Mouse (Mus musculus): ENCODE results near the gene Fam111a. TPM values are rescaled to one million over a fixed set of nuclear protein-coding genes. Genes with fewer than 3 reads are reported as not detected.
A peak's percentile ranks its signal among the peaks of the same experiment; 100 is the strongest.

The Fam111a gene
- polyA plus RNA-seq, 1 experiment from 2014 or later = 9.5 TPM

- Histone ChIP-seq H3K4me3 (replicated peaks) (no peak overlapping the region), H3K9ac (replicated peaks) (no peak overlapping the region), H3K27me3 (no peaks in the 10 kb centered on the region), H3K4me1 (replicated peaks) (no peaks in the 10 kb centered on the region), H3K4me2 (replicated peaks) (no peak overlapping the region), H3K36me3 (no peaks in the 10 kb centered on the region), H3K9me3 (no peaks in the 10 kb centered on the region), H3K27ac (no peak overlapping the region)
- ATAC-seq = no peak
- 68% methylated on average over 4 of the region's 4 CpGs for WGBS
Measured at GRCm38 (mm10) chr19:12567011-12567410, 21.5 kb downstream of the Fam111a start.

- Histone ChIP-seq H3K9me3 (no peaks in the 10 kb centered on the region), H3K27me3 (no peaks in the 10 kb centered on the region), H3K36me3 (no peaks in the 10 kb centered on the region), H3K4me1 (replicated peaks) (peaks cover 13% of the 10 kb centered on the region), H3K9ac (replicated peaks) (no peak overlapping the region), H3K4me3 (replicated peaks) (no peak overlapping the region), H3K27ac (no peak overlapping the region), H3K4me2 (replicated peaks) (no peak overlapping the region)
- WGBS = 69% methylated on average over 2 of the region's 2 CpGs
- ATAC-seq = no peak
Measured at GRCm38 (mm10) chr19:12570866-12571265, 25.3 kb downstream of the Fam111a start.

GRCm38 (mm10) chr19:12571687-12572086, 26.1 kb downstream of the Fam111a start:
- Histone ChIP-seq H3K4me2 (replicated peaks) (no peak overlapping the region), H3K27me3 (no peaks in the 10 kb centered on the region), H3K9me3 (no peaks in the 10 kb centered on the region), H3K36me3 (no peaks in the 10 kb centered on the region), H3K9ac (replicated peaks) (no peak overlapping the region), H3K27ac (no peak overlapping the region), H3K4me1 (replicated peaks) (peaks cover 13% of the 10 kb centered on the region), H3K4me3 (replicated peaks) (no peak overlapping the region)
- WGBS = 91% methylated on average over 1 of the region's 1 CpGs
- no peak for ATAC-seq

GRCm38 (mm10) chr19:12572614-12573265, 27.2 kb downstream of the Fam111a start:
- no peaks in the 10 kb centered on the region; the same call in 1 of the 2 replicates for H3K36me3 ChIP-seq
- ATAC-seq = peak; percentile 80
- H3K4me1 ChIP-seq (replicated peaks) = peaks cover 13% of the 10 kb centered on the region
- H3K9ac ChIP-seq (replicated peaks) = peak overlapping the region; percentile 56; the same call in 1 of the 2 replicates
- H3K27me3 ChIP-seq = no peaks in the 10 kb centered on the region
- 100% methylated on average over 1 of the region's 1 CpGs for WGBS
- peak overlapping the region; percentile 60 for H3K4me2 ChIP-seq (replicated peaks)
- peak overlapping the region; percentile 40 for H3K4me3 ChIP-seq (replicated peaks)
- H3K27ac ChIP-seq = no peak overlapping the region
- H3K9me3 ChIP-seq = no peaks in the 10 kb centered on the region

GRCm38 (mm10) chr19:12573266-12574011, 27.9 kb downstream of the Fam111a start:
- no peaks in the 10 kb centered on the region; the same call in 1 of the 2 replicates for H3K36me3 ChIP-seq
- peak overlapping the region; percentile 60 for H3K4me2 ChIP-seq (replicated peaks)
- peak; percentile 100 for ATAC-seq
- no peak overlapping the region for H3K27ac ChIP-seq
- H3K9me3 ChIP-seq = no peaks in the 10 kb centered on the region
- peak overlapping the region; percentile 40 for H3K4me3 ChIP-seq (replicated peaks)
- H3K27me3 ChIP-seq = no peaks in the 10 kb centered on the region
- H3K9ac ChIP-seq (replicated peaks) = peak overlapping the region; percentile 56
- 6% methylated on average over 14 of the region's 14 CpGs for WGBS
- peaks cover 13% of the 10 kb centered on the region for H3K4me1 ChIP-seq (replicated peaks)

GRCm38 (mm10) chr19:12574012-12574407, 28.5 kb downstream of the Fam111a start:
- no peak overlapping the region for H3K27ac ChIP-seq
- peak overlapping the region; percentile 40 for H3K4me3 ChIP-seq (replicated peaks)
- H3K4me1 ChIP-seq (replicated peaks) = peaks cover 13% of the 10 kb centered on the region
- WGBS = 15% methylated on average over 5 of the region's 5 CpGs
- H3K27me3 ChIP-seq = no peaks in the 10 kb centered on the region
- no peaks in the 10 kb centered on the region; the same call in 1 of the 2 replicates for H3K36me3 ChIP-seq
- ATAC-seq = no peak; the same call in 1 of the 2 replicates
- no peaks in the 10 kb centered on the region for H3K9me3 ChIP-seq
- peak overlapping the region; percentile 60 for H3K4me2 ChIP-seq (replicated peaks)
- H3K9ac ChIP-seq (replicated peaks) = peak overlapping the region; percentile 56

- Histone ChIP-seq H3K4me3 (replicated peaks) (no peak overlapping the region), H3K4me1 (replicated peaks) (peaks cover 13% of the 10 kb centered on the region), H3K9me3 (no peaks in the 10 kb centered on the region), H3K27ac (no peak overlapping the region), H3K27me3 (no peaks in the 10 kb centered on the region), H3K4me2 (replicated peaks) (no peak overlapping the region), H3K36me3 (no peaks in the 10 kb centered on the region; the same call in 1 of the 2 replicates), H3K9ac (replicated peaks) (no peak overlapping the region)
- WGBS = 96% methylated on average over 7 of the region's 7 CpGs
- no peak for ATAC-seq
Measured at GRCm38 (mm10) chr19:12575107-12575506, 29.6 kb downstream of the Fam111a start.

GRCm38 (mm10) chr19:12575514-12575913, 30.0 kb downstream of the Fam111a start:
- Histone ChIP-seq H3K27me3 (no peaks in the 10 kb centered on the region), H3K27ac (no peak overlapping the region), H3K36me3 (no peaks in the 10 kb centered on the region; the same call in 1 of the 2 replicates), H3K4me2 (replicated peaks) (no peak overlapping the region), H3K4me1 (replicated peaks) (peaks cover 13% of the 10 kb centered on the region), H3K4me3 (replicated peaks) (no peak overlapping the region), H3K9me3 (no peaks in the 10 kb centered on the region), H3K9ac (replicated peaks) (no peak overlapping the region)
- no peak for ATAC-seq
- WGBS = 89% methylated on average over 2 of the region's 2 CpGs

- Histone ChIP-seq H3K36me3 (no peaks in the 10 kb centered on the region; the same call in 1 of the 2 replicates), H3K9me3 (no peaks in the 10 kb centered on the region), H3K9ac (replicated peaks) (no peak overlapping the region), H3K4me1 (replicated peaks) (peaks cover 13% of the 10 kb centered on the region), H3K27me3 (no peaks in the 10 kb centered on the region), H3K27ac (no peak overlapping the region), H3K4me2 (replicated peaks) (no peak overlapping the region), H3K4me3 (replicated peaks) (no peak overlapping the region)
- no peak for ATAC-seq
- 95% methylated on average over 2 of the region's 2 CpGs for WGBS
Measured at GRCm38 (mm10) chr19:12576639-12577038, 31.1 kb downstream of the Fam111a start.

- Histone ChIP-seq H3K27me3 (no peaks in the 10 kb centered on the region), H3K4me1 (replicated peaks) (no peaks in the 10 kb centered on the region), H3K9me3 (no peaks in the 10 kb centered on the region), H3K36me3 (0 out of 2 replicates have a peak, but pooled peaks cover 7% of the 10 kb centered on the region), H3K4me3 (replicated peaks) (no peak overlapping the region), H3K9ac (replicated peaks) (no peak overlapping the region), H3K4me2 (replicated peaks) (no peak overlapping the region), H3K27ac (no peak overlapping the region)
- 93% methylated on average over 4 of the region's 4 CpGs for WGBS
- ATAC-seq = no peak
Measured at GRCm38 (mm10) chr19:12585310-12585709, 39.8 kb downstream of the Fam111a start.

GRCm38 (mm10) chr19:12591908-12592307, 46.4 kb downstream of the Fam111a start:
- H3K27me3 ChIP-seq = no peaks in the 10 kb centered on the region
- no peaks in the 10 kb centered on the region for H3K9me3 ChIP-seq
- no peak overlapping the region for H3K9ac ChIP-seq (replicated peaks)
- H3K36me3 ChIP-seq = 0 out of 2 replicates have a peak, but pooled peaks cover 5% of the 10 kb centered on the region
- H3K27ac ChIP-seq = no peak overlapping the region
- H3K4me3 ChIP-seq (replicated peaks) = no peak overlapping the region
- ATAC-seq = peak; percentile 54
- peaks cover 5% of the 10 kb centered on the region for H3K4me1 ChIP-seq (replicated peaks)
- H3K4me2 ChIP-seq (replicated peaks) = no peak overlapping the region
- WGBS = 8% methylated on average over 1 of the region's 1 CpGs

GRCm38 (mm10) chr19:12595135-12595529, 49.6 kb downstream of the Fam111a start:
- Histone ChIP-seq H3K9ac (replicated peaks) (no peak overlapping the region), H3K4me3 (replicated peaks) (peak overlapping the region; percentile 64), H3K9me3 (no peaks in the 10 kb centered on the region), H3K36me3 (no peaks in the 10 kb centered on the region), H3K4me2 (replicated peaks) (peak overlapping the region; percentile 92), H3K27me3 (no peaks in the 10 kb centered on the region), H3K4me1 (replicated peaks) (peaks cover 5% of the 10 kb centered on the region), H3K27ac (no peak overlapping the region)
- WGBS = 56% methylated on average over 2 of the region's 2 CpGs
- ATAC-seq = no peak
